Mouse (Mus musculus) 3T3-L1 (cell line): ENCODE data around the gene Cldn4.
A peak's percentile ranks its signal among the peaks of the same experiment; 100 is the strongest.

Source experiments
- DNase-seq: peaks from one replicate; pipeline ENCODE4 v3.0.0-alpha.2; 2015; ENCODE audit warnings: low read depth, low spot score

Cldn4 gene

DNA sequence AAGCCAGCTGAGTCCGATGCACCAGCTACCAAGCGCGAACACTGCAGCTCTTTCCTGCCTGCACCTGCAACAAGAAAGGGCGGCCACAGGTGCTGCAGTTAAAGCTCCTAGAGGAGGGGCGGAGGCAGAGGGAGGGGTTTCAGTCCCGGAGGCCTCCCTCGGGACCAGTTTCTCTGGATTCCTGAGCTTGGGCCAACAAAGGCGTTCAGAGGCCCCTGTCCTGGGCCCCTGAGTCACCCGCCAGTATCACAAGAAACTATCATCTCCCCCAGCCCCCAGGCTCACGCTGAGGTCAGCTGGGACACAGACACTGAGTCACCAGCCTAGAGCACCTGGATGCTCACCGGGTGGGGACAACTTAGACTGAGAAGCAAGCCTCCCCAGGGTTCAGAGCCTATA, at the start of gene Cldn4:
Cldn4 (minus strand) TSS at position 78 of the 399 bp plus-strand sequence.
- DNase-seq, result peak; percentile 25

GRCm38 (mm10) chr5:134992566-134992965, 45.8 kb upstream of the Cldn4 start:
- DNase-seq, result no peak

DNA sequence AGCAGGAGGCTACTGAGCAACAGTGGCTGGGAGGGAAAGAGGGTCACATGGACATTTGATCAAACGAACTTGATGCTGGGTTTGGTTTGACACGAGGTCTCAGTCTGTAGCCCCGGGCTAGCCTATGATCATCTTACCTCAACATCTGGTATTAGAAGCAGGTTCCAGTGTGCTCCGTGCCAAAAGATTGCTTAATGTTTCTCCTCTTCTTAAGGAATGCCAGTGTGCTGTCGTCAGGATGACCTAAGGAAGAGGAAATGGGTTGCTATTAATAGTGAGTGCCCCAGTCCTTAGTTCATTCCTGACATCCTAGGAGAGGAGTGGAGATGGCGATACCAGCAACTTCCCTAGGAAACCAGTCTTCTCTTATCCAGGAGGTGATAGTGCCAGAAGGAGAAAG, 43.0 kb upstream of the Cldn4 start:
- DNase-seq, result peak; percentile 94

- no peak for DNase-seq
These were observed 42.4 kb upstream of the Cldn4 start for GRCm38 (mm10) chr5:134989166-134989565.

GRCm38 (mm10) chr5:134986298-134987268, 39.8 kb upstream of the Cldn4 start:
- no peak for DNase-seq

DNA sequence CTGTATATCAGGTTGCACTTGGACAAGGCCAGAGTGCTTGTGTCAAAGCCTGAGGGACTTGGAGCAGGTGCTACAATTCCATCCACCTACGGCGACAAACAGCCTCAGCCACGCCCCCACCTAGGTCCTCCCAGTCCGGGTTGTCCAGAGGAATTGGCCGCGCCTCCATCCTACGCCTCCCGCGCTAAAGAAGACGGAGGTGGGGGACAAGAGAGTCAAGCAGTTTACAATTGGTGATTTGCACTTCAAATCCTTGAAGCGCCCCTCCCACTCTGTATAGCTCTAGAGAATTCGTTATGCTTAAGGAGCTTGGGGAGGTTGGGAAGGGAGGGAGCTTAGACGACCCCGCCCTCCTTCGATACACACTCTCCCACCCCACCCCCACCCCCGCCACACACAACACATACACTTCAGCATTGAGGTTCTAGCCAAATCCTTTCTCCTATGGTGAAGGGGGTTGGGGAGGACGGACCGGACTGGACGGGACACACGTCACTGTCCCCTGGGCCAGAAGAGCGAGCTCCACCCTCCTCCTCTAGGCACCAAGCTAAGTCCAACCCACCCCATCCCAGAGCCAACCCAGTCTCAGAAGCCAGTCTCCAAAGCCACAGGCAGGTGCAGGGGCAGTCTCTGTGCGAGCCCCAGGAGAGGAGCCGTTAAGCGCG, 39.0 kb upstream of the Cldn4 start, which contains the start of gene Cldn3:
Cldn3 (plus strand) TSS at position 582 of the 665 bp plus-strand sequence.
- no peak for DNase-seq

DNA sequence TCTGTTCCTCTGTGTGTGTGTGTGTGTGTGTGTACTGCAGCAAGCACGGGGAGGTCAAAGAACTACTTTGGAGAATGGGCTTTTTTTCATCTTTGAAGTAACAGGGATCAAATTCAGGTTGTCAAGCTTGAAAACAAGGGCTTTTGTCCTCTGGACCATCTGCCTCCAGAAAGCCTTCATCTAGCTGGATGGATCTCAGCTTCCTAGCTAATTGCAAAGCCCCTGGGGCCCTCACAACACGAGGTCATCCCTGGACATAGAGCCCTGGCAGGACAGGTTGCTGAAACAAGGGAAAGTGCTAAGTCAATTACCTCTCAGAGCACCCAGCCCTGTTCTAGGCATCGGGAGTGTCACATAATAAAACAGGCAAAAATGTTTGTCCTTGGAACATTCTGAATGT, 37.0 kb upstream of the Cldn4 start:
- no peak for DNase-seq

DNA sequence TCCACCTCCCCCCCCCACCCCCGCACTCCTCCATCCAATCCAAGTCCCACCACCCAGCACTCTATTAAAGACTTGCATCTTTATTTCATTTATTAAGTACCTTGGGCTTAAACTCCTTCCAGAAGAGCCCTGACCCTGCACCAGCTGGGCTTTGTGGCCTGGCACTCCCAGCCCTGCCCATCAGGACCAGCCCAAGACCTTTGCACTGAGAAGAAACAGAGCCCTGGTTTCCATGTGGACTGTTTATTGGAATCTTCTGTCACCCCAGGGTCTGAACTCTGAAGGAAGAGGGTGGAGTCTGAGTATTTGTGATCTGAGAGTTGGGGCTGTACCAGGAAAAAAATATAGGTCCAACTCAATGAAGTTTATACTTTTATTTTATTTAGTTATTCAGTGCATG, 36.4 kb upstream of the Cldn4 start:
- no peak for DNase-seq

DNA sequence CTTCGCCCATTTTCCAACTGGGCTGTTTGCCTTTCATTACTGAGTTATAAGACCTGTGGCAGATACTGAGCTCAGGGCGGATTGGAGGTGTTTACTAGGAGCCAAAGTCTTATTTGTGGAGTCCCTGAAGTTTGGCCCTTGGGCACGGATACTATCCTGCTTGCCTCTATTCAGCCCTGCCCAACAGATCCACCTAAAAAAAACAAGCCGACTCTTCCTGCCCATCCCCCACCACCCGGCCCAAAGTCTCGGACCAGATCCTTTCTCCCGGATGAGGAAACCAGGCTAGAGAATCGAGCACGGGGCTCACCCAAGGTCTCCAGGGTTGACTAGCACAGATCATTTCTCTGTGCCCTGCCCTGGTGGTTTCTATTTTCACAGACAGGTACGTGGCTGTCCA, 34.4 kb upstream of the Cldn4 start:
- DNase-seq, result no peak

- DNase-seq, result no peak
These were observed 31.1 kb upstream of the Cldn4 start for GRCm38 (mm10) chr5:134977837-134978236.

DNA sequence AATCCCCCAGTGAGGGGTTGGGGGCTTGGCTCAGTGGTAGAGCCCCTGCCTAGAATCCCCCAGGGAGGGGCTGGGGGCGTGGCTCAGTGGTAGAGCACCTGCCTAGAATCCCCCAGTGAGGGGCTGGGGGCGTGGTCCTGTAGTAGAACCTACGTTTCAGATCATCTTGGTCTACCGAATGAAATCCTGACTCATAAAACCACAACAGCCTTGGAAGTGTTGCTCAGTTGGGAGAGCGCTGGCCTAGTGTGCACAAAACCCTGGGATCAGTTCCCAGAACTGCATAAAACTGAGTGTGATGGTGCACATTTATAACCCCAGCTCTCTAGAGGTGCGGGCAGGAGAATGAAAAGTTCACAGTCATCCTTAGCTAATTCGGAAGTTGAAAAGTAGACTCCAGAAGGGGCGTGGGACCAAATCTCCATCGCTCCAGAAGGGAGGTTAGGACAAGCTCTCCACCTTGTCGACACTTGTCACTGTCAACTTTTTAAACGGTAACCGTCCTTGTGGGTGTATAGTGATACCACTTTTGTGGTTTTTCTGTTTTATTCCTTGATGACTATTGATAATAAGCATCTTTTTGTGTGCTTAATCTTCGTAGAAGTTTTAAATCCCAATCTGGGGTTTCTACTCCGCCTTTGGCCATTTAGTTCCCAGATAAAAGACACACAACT, 30.0 kb upstream of the Cldn4 start:
- no peak for DNase-seq

- no peak for DNase-seq
These were observed 29.4 kb upstream of the Cldn4 start for GRCm38 (mm10) chr5:134976164-134976563.

- DNase-seq, result no peak
These were observed 28.2 kb upstream of the Cldn4 start for GRCm38 (mm10) chr5:134974921-134975320.

GRCm38 (mm10) chr5:134974294-134974693, 27.6 kb upstream of the Cldn4 start:
- no peak for DNase-seq

- DNase-seq, result no peak
These were observed 26.8 kb upstream of the Cldn4 start for GRCm38 (mm10) chr5:134973526-134973925.

DNA sequence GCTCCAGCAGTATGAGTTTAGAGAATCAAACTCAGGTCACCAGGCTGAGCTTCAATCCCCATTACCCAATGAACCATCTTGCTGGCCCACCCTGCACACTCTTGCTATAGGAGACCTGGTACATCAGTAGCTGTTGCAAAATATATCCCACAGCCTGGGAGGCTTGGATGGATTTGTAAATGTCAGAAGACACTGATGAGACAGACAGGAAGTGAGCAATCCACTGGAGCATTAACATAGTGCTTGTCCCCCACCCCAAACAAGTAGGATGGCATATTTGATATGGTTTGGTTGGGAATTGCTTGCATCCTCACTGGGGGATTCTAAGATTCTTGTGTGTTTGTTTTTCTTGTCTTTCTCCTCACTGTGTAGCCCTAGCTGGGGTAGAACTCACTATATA, 26.3 kb upstream of the Cldn4 start:
- no peak for DNase-seq

DNA sequence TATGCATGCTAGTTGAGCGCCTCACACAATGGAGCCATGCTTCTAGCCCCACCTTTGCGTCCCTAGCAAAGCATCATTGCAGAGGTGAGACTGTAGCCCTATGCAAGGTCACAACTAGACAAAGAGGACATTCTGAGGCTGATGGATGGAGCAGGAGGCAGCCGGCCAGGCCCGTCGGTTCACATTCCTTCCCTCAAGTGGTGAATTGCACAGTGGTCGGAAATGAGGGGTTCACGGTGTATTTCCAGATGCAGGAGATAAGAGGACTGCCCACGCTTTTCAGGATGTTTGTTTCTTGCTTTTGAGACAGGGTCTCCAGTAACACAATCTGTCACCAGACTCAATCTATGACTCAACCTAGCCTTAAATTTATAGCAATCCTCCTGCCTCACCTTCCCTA, 23.9 kb upstream of the Cldn4 start:
- no peak for DNase-seq

DNA sequence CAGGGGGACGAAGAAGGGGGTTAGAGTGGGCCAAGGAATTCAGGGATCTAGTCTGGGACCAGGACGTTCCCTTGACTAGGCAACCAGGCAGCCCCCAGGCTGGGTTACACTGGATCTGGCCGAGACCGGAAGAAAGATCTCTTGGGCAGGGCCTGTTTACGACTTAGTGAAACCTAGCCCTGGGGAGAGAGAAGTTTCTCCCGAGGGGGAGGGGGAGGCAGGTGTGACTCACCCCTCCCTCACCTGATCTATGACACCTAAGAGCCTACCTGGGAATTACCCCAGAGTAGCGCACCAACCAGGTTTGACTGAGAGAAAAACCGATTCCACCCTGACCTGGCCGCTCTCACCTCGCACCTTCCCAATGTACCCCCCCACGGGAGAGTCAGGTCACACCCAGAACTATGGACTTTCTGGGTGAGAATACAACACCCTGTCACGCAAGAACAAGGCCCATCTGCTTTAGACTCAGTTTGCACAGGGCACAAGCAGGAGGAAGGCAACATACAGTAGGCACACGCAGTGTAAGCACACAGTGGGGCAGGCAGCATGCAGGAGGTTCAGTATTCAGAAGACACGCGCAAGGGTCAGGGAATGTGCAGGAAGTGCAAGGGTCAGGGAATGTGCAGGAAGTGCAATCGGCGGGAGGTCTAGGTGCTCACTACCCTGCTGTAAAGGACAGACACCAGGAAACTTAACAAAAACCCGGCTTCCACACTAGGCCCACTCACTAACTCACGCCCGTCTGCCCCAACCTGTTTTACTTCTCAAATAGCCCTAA, 20.6 kb upstream of the Cldn4 start:
- no peak for DNase-seq

DNA sequence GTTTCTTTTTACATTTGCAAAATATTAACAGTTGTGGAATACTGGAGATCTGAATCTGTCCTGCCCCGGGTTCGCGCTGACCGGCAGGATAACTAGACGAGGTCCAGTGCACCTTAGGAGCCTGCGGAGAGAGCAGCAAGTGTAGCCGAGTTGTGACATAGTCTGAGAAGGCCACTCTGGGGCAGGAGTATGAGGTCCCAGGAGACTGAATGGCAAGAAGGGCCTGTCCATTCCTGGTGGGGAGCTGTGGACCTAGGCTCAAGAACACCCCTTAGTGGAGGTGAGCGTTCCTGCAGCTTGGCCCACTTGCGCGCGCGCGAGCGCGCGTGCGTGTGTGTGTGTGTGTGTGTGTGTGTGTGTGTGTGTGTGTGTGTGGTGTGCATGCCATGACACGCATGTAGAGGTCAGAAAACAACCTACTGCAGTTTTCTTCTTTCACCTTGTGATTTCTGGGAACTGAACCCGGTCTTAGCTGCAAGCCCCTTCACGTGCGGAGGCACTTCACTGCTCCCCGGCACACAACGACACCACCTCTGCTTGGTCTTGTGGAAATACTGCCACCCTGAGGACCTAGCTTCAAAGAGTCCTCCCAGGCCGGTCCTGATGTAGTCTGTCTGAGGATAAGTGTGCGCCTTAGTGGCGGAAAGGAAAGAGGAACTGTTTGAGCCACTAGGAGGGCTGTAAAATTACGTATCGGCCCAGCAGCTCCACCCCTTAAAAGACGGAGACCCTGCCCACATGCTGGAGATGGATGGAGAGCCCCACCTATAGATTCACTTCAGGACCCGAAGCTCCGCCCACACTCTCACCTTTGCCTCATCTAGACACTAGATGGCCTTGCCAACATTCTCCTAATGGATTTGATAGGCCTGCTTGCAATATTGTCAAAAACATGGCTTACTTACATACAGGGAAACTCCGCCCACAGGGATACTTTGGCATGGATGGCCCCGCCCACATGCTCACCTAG, 19.4 kb upstream of the Cldn4 start:
- no peak for DNase-seq

- DNase-seq, result peak; percentile 86
These were observed 18.7 kb upstream of the Cldn4 start for GRCm38 (mm10) chr5:134965473-134965851.
